Mouse (Mus musculus) frontal cortex, postnatal 10 days (tissue): Measurements from ENCODE around the gene Drd2.
A peak's percentile ranks its signal among the peaks of the same experiment; 100 is the strongest.

Experiments
- DNase-seq, 2 experiments: peaks; one replicate each; pipeline ENCODE4 v3.0.0; 2022; ENCODE audit warnings: low spot score in 2 of 2, mixed read lengths in 1 of 2

Gene Drd2

DNA sequence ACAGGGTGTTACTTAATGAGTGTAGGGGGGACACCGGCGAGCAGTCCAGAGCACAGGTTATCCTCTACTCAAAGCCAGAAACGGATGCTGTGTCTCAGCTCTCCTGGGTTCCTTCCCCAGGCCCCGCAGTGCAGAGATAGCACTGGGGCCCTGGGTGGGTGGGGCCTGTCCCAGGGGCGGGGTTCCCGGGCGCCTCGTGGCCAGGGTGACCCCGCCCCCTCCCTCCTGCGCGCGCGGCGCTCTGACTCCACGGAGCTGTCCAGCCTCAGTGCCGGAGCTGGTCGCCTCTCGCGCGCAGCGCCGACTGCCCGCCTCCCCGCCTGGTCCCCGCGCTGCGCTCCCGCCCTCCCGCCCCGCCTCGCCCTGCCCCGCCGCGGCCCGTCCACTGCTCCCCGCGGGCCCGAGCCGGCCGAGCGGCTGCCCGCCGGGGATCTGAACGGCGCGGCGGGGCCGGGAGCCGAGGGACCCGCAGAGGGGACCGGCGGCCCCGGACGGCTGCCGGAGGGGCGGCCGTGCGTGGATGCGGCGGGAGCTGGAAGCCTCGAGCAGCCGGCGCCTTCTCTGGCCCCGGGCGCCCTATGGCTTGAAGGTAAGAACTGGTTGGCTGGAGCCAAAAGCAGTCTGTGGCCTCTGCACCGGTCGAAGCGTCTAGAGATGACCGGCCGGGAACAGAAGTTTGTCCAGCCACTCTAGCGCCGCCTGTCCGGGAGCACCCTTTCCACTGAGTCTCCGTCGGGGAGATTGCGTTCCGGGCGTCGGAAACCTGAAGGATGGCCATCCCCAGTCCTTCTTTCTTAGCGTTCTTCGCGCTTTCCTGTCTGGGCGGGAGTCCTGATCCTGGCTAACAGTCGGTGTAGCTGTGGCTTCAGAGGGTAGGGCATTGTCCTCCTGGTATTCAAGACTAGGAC, at the start of gene Drd2:
TSS of gene Drd2 (plus strand) at position 492 of the 908 bp plus-strand sequence.
- peak in 1 of 2 experiments; percentile 31 for DNase-seq

DNA sequence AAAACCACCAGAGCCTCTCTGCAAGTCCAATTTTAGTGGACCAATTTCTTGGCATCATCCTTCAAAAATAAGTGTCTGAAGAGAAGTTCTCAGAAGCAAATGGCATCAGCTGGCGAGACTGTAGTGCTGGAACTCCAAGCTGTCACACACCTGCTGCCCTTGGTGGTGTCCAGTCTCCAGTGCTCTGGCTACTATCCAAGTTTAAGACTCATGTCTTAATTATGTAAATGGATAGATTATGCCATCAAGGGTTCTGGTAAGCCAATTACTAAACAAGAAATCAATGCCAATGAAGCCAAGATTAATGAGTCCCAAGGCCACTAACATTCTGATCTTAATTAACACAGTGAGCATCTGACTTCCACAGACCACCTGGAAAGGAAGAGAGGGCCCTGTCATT, 45.3 kb upstream of the Drd2 start:
- DNase-seq, result no peak

GRCm38 (mm10) chr9:49307576-49307975, 32.9 kb upstream of the Drd2 start:
- DNase-seq, result peak in 1 of 2 experiments; percentile 20

GRCm38 (mm10) chr9:49310821-49311220, 29.6 kb upstream of the Drd2 start:
- no peak for DNase-seq

GRCm38 (mm10) chr9:49318638-49319037, 21.8 kb upstream of the Drd2 start:
- no peak for DNase-seq

- DNase-seq, result no peak
These were observed 578 bp downstream of the Drd2 start for GRCm38 (mm10) chr9:49341044-49341365.

DNA sequence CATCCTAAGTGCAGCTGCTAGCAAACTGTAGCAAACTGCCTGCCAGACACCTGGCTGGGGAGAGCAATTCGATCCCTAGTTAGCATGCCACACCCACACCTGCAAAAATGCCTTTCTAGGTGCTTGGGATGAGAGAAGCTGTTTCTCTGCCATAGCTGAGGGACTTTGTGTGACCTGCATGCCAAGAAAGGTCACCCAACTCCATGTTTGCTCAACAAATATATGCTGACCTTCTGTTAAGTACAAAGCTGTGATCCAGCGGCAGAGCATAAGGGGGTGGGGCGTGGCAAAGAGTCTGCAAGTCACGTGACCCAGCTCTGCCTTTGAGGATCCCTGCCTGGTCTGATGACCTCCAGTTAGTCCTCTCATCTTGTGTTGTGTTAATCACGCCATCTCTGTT, 25.3 kb downstream of the Drd2 start:
- no peak for DNase-seq

DNA sequence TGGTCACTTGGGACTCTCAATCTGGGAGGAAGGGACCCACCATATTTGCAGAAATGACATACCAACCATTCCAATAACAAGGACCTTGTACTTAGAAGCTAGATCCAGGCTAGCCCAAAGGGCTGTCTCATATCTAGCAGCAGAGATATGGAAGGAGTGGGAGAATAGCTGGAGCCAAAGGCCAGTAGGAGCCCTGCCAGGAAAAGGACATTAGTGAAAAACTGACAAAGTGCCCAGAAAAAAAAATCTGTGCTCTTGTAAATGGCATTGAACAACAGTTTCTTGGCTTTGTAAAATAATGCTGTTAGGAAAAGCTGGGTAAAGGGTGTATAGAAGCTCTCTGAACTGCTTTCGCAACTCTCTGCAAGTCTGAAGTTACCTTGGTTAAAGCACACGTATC, 33.5 kb downstream of the Drd2 start:
- DNase-seq, result no peak

- no peak for DNase-seq
These were observed 39.5 kb downstream of the Drd2 start for GRCm38 (mm10) chr9:49379962-49380361.

DNA sequence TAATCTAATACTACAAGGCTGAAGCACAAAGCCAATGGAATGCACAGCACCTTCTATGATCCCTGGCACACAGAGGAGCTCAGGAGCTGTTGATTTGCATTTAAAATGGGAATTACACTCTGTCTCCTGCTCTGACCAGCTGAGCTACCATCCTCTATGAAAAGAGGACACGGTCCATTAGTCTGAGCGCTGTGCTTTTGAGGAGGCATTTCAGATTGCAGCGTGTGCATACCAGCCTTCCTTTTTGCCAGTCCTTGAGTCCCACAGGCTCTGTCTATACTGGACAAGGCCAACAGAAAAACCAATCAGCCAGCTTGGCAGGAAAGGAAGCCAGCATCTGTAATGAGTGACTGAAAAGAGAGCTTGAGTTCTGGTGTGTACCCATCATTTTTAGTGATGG, 43.6 kb downstream of the Drd2 start:
- DNase-seq, result no peak

- no peak for DNase-seq
These were observed 44.4 kb downstream of the Drd2 start for GRCm38 (mm10) chr9:49384855-49385254.

DNA sequence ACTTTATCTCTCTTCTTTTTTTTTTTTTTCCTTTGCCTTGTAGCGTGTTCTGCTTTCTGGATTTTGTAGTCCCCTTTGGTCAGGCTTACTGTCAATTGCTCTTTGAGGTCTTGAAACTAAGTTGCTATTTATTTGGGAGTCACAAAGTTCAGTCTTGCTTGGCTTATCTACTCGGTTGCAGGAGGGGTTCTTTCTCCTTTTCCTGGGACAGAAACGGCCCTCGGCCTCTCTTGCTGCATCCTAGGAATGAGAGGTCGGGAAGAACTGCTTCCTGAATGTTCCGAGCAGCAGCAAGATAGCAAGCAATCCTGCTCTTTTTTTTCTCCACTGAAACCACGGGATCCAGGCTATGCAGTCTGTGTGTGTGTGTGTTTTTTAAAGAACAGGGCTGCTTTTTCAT, 44.9 kb downstream of the Drd2 start:
- DNase-seq, result no peak

DNA sequence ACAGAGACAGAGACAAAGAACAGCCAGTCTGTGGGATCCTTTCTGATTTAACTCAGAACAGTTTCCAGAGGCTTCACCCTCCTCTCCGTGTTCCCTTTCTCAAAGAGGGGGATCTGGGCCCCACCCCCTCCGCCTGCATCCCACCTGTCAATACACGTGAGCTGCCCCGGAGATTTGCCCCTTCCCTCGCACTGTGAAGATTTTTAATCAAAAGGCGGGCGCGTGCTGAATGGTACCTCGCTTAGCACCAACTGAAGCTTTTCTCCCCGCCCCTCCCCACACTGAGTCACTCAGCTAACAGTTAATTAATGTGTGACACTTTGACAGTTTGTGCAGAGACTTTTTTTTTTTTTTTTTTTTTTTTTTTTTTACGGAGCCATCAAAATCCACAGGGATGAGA, 45.7 kb downstream of the Drd2 start:
- DNase-seq, result peak; percentile 13 to 29

DNA sequence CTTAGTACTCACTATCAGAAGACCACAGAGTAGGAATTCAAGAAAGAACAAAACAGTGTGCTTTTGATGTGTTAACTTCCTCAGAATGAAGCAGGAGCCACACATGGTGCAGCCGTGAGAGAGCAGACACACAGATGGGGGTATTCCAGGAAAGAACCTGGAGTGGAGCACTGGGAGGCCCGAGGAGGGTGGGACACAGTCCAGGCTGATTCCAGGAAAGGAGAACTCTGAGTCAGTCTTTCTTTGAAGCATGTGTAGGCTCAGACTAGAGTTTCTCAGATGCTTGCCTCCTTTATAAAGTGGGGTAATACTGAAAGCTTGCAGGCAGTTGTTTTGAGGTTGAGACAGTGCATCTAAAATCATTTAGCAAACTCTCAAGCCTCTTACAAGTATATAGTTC, 51.8 kb downstream of the Drd2 start:
- no peak for DNase-seq

- no peak for DNase-seq
These were observed 55.6 kb downstream of the Drd2 start for GRCm38 (mm10) chr9:49396006-49396405.

DNA sequence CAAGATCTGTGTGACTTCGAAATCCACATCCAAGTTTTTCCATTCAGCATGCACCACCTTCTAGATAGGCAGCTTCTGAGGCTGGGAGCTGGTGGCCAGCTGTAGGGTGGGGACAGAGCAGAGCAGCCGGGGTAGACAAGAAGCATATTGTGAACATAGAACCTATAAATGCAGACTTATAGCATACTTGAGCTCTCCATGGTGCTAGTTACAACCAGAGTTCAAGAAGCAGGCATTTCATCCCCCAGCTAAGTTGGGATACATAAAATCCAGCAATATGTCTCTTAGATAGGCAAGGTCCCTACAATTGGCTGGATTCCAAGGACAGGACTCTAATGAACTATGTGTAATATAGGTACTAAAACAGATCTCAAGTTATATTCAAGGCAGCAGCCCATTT, 63.3 kb downstream of the Drd2 start:
- no peak for DNase-seq

- no peak for DNase-seq
These were observed 66.6 kb downstream of the Drd2 start for GRCm38 (mm10) chr9:49407028-49407427.

DNA sequence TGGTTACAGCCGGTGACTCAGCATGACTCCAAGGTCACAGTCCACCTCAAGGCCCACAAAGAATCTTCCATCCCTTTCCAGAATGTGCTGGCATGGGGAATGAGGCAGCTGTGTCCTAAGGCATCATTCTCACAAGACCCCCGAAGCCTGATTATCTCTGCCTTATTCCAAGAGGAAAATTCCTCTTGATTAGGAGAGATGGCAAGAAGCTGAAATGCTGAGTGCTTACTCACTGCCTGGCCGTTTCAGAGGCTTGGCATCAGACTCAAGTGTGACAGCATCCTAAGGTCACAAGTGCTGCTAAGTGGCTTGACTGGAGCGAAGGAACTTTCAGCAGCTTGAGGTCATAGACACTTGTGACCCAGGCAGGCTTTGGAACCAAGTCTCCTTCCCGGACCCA, 70.2 kb downstream of the Drd2 start:
- DNase-seq, result no peak

DNA sequence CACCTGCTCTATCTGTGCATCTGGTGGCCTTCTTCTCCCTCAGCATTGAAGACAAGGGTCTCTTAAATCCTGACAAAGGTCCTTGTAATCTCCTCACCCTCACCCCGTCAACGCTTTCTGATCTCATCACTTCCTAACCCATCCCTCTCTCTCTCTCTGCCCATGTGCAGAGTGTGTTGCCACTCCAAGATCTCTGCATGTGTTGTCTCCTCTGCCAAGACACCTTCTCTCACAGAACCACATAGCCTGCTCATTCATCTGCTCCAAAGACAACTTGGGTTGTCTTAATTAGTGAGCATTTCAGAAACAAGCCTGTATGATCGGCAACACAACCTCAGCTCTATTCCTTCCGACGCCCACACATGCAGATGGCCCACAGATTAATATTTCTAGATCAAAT, 83.4 kb downstream of the Drd2 start:
- no peak for DNase-seq

- DNase-seq, result no peak
These were observed 85.2 kb downstream of the Drd2 start for GRCm38 (mm10) chr9:49425585-49425984.

DNA sequence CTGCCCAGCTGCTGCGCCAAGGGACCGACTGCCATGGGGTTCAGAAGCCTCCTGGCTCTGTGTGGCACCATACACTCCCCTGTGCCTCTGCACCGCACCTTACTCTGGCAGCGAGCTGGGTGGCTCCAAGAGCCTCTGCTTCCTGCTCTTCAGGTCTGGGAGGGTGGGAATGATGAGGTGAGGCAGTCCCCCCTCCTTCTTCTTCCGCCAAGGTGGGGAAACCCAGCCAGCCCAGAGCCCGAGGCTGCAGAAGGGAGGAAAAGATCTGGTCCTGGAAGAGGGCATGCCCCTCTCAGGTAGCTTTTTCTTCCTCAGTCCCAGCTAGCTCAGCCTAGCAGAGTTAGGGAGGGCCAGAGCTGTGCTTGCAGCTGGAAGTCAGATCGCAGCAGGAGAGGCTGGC, 86.5 kb downstream of the Drd2 start, which contains the start of gene Ankk1:
TSS of gene Ankk1 (minus strand) at position 101 of the 400 bp plus-strand sequence.
- DNase-seq, result no peak

DNA sequence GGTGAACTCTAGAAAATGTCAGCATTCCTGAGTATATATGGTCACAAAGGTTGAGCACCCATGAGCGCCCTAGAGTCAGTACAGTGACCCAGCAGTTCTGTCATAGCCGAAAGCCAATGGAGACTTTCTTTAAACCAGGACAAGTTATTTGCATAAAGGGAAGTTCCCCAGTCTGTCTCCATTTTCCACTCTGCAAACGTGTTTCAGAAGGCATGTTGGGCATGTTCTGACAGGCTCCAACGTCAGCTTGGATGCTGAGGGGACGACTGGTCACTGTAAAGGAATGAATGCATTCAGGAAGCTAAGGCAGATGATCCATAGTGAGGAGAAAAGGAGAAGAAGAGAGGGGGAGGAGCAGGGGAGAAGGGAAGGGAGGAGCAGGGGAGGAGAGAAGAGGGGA, 87.1 kb downstream of the Drd2 start:
- no peak for DNase-seq

- no peak for DNase-seq
These were observed 102.2 kb downstream of the Drd2 start for GRCm38 (mm10) chr9:49442621-49443020.

DNA sequence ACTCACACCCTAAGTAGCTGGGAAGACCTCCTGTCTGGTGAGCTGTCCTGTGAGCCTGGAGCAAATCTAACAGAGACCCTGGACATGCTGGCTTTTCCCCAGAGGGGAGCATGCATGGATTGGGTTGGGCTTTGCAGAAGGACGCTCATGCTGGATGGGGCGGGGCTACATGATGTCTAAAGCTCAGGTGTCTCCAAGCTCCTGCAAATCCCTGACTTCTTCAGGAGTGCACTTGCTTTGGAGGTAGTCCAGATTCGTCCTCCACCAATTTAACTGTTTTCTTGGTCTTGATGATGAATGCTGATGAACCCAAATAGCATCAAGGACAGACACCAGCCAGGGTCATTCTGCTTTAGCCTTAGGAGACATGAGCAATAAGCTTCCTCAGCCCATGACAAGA, 110.1 kb downstream of the Drd2 start:
- DNase-seq, result no peak
